Mouse (Mus musculus): ENCODE data around the gene Krtap9-1. TPM values are rescaled to one million over a fixed set of nuclear protein-coding genes. Genes with fewer than 3 reads are reported as not detected.

Gene Krtap9-1
- not detected for total RNA-seq (2023)

GRCm38 (mm10) chr11:99873089-99873488, at the start of gene Krtap9-1:
Gene Krtap9-1 (plus strand): TSS chr11:99873389.

GRCm38 (mm10) chr11:99837966-99838365, 35.2 kb upstream of the Krtap9-1 start, which contains the start of gene 2300003K06Rik:
Gene 2300003K06Rik (minus strand): TSS chr11:99838066.

DNA sequence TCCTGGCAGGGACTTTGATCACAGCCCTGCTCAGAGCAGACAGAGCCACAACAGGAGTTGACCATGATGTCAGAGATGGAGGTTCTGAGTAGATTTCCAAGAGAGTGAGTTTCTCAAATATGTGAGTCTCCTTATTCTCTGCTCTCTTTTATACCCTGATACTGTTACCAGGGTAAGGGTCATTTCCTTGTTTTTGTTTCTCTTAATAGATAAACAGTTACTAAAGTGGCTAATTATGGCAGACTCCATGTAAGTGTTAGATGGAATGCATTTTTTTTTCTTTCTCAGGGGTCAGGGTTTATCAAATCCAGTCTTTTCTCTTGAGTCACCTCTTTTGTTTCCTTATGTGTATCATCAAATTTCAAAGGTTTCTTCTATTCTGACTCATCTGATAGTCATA, 21.7 kb upstream of the Krtap9-1 start, which contains the start of gene Krtap4-16:
Gene Krtap4-16 (minus strand): TSS at position 101 of the 400 bp plus-strand sequence.

GRCm38 (mm10) chr11:99857617-99858016, 15.6 kb upstream of the Krtap9-1 start, which contains the start of gene Gm11568:
Gene Gm11568 (plus strand): TSS chr11:99857917.

GRCm38 (mm10) chr11:99864176-99864575, 9.0 kb upstream of the Krtap9-1 start, which contains the start of gene Gm11559:
Gene Gm11559 (plus strand): TSS chr11:99864476.

DNA sequence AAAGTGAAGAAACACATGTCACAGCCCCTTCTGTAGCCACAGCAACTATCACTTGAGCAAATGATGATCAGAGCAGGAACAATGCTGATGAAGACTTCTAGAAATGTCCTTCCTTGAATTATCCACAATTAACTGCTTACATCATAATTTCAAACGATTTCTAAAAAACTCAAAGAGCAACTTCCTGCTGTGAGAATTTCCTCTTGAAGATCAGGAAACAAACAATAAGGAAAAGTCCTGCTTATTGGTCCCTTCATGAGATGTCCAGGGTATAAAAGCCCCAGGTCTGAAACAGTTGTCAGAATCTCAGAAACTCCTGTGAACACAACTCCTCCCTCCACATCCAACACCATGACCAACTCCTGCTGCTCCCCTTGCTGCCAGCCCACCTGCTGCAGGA, 5.7 kb downstream of the Krtap9-1 start, which contains the start of gene Gm11567:
Gene Gm11567 (plus strand): TSS at position 301 of the 400 bp plus-strand sequence.

DNA sequence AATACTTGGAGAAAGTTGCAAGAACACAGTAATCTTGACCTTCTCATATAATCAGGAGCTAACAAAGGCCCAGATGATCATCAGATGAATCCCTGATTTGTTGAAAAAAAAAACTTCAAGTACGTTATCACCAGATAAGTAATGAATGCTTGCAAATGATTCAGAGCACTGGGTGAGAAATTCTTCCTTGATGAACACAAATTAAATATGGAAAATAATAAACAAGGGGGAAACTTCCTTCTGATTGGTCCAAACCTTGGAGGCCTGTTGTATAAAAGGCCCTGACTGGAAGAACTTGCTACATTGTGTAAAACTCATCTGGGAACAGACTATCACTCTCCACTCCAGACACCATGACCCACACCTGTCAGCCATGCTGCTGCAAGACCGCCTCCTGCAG, 34.4 kb downstream of the Krtap9-1 start, which contains the start of gene Krtap31-1:
Gene Krtap31-1 (plus strand): TSS at position 301 of the 400 bp plus-strand sequence.

GRCm38 (mm10) chr11:99914451-99914850, 41.3 kb downstream of the Krtap9-1 start, which contains the start of gene Gm11565:
Gene Gm11565 (plus strand): TSS chr11:99914751.

Other genes starting within 250 kb of the Krtap9-1 start
- not detected for gene Krtap4-1, start 245.2 kb upstream of the Krtap9-1 start, total RNA-seq (2023)
- gene Krtap4-2, start 238.3 kb upstream of the Krtap9-1 start, total RNA-seq (2023), result not detected
- gene Krtap4-7, start 229.3 kb upstream of the Krtap9-1 start, total RNA-seq (2023), result not detected
- not detected for gene Gm11555, start 223.2 kb upstream of the Krtap9-1 start, total RNA-seq (2023)
- not detected for gene Gm11563, start 214.4 kb upstream of the Krtap9-1 start, total RNA-seq (2023)
- gene Krtap4-6, start 207.4 kb upstream of the Krtap9-1 start, total RNA-seq (2023), result not detected
- not detected for gene Gm14190, start 182.6 kb upstream of the Krtap9-1 start, total RNA-seq (2023)
- not detected for gene Gm14180, start 139.1 kb upstream of the Krtap9-1 start, total RNA-seq (2023)
- gene Gm11595, start 100.5 kb upstream of the Krtap9-1 start, total RNA-seq (2023), result not detected
- gene Krtap4-8, start 92.7 kb upstream of the Krtap9-1 start, total RNA-seq (2023), result not detected
- not detected for gene Krtap4-9, start 88.2 kb upstream of the Krtap9-1 start, total RNA-seq (2023)
- not detected for gene Gm11596, start 79.9 kb upstream of the Krtap9-1 start, total RNA-seq (2023)
- gene Gm11569, start 74.5 kb upstream of the Krtap9-1 start, total RNA-seq (2023), result not detected
- gene Gm11554, start 68.9 kb upstream of the Krtap9-1 start, total RNA-seq (2023), result not detected
- not detected for gene Krtap4-13, start 63.5 kb upstream of the Krtap9-1 start, total RNA-seq (2023)
- not detected for gene Gm11564, start 57.7 kb upstream of the Krtap9-1 start, total RNA-seq (2023)
- not detected for gene 2300003K06Rik, start 35.3 kb upstream of the Krtap9-1 start, total RNA-seq (2023)
- not detected for gene Krtap4-16, start 21.8 kb upstream of the Krtap9-1 start, total RNA-seq (2023)
- gene Gm11568, start 15.5 kb upstream of the Krtap9-1 start, total RNA-seq (2023), result not detected
- not detected for gene Gm11559, start 8.9 kb upstream of the Krtap9-1 start, total RNA-seq (2023)
- gene Gm11567, start 5.8 kb downstream of the Krtap9-1 start, total RNA-seq (2023), result not detected
- gene Krtap31-1, start 34.5 kb downstream of the Krtap9-1 start, total RNA-seq (2023), result not detected
- not detected for gene Gm11565, start 41.4 kb downstream of the Krtap9-1 start, total RNA-seq (2023)
- gene Krtap31-2, start 62.9 kb downstream of the Krtap9-1 start, total RNA-seq (2023), result not detected
- not detected for gene Krtap9-5, start 75.1 kb downstream of the Krtap9-1 start, total RNA-seq (2023)
- gene Krtap29-1, start 105.7 kb downstream of the Krtap9-1 start, total RNA-seq (2023), result not detected
- gene Krtap16-1, start 113.2 kb downstream of the Krtap9-1 start, total RNA-seq (2023), result not detected
- not detected for gene Krtap17-1, start 120.6 kb downstream of the Krtap9-1 start, total RNA-seq (2023)
- not detected for gene Krt33a, start 142.8 kb downstream of the Krtap9-1 start, total RNA-seq (2023)
- not detected for gene Krt33b, start 156.5 kb downstream of the Krtap9-1 start, total RNA-seq (2023)
- gene Krt34, start 168.2 kb downstream of the Krtap9-1 start, total RNA-seq (2023), result not detected
- not detected for gene Krt31, start 177.2 kb downstream of the Krtap9-1 start, total RNA-seq (2023)
- not detected for gene Krt32, start 214.8 kb downstream of the Krtap9-1 start, total RNA-seq (2023)
- gene Krt35, start 222.9 kb downstream of the Krtap9-1 start, total RNA-seq (2023), result not detected
- not detected for gene Krt36, start 232.2 kb downstream of the Krtap9-1 start, total RNA-seq (2023)
- not detected for gene Krt13, start 248.2 kb downstream of the Krtap9-1 start, total RNA-seq (2023)

All from CD8-positive naive resting alpha-beta T cell, adult 57 days (primary cell).